Mouse (Mus musculus): ENCODE results near the gene Fam71e1.

- TF ChIP-seq CTCF (IDR thresholded peaks at IDR 0.05; ENCODE audit: low read depth) (no peak), EP300 (IDR thresholded peaks at IDR 0.05; ENCODE audit: low read depth) (no peak)
Observed at GRCm38 (mm10) chr7:44490281-44490680, 6.1 kb upstream of the Fam71e1 start.
